Mouse (Mus musculus) CH12.LX (cell line): ENCODE results near the gene Celf5. TPM values are rescaled to one million over a fixed set of nuclear protein-coding genes. Genes with fewer than 3 reads are reported as not detected.

ENCODE experiments used
- DNase-seq: peaks from one replicate; pipeline ENCODE4 v3.0.0-alpha.2; 2013; ENCODE audit errors: extremely low read depth
- H3K27ac ChIP-seq: 2 replicates; pipeline ENCODE4 v1.5.1; 2012; ENCODE audit warnings: low read depth, mild to moderate bottlenecking, control low read depth, moderate library complexity; ENCODE audit not compliant: insufficient read depth
- H3K27me3 ChIP-seq: replicated peaks from 2 replicates; pipeline ENCODE3; 2012; ENCODE audit warnings: inconsistent platforms
- H3K36me3 ChIP-seq, 2 experiments: replicated peaks in 1 of 2; 2 replicates each; pipeline versions ENCODE3 to v1.6.1; 2012; ENCODE audit warnings: inconsistent platforms in 1 of 2, low read length in 1 of 2, mild to moderate bottlenecking in 1 of 2, mixed read lengths in 1 of 2, moderate library complexity in 1 of 2; ENCODE audit not compliant: control insufficient read depth in 1 of 2, insufficient read depth in 1 of 2
- H3K4me1 ChIP-seq, 2 experiments: 2 replicates each; pipeline ENCODE4 v1.6.1; 2012; ENCODE audit warnings: inconsistent platforms in 1 of 2, moderate library complexity in 1 of 2; ENCODE audit not compliant: insufficient read depth in 2 of 2, control insufficient read depth in 1 of 2
- H3K4me2 ChIP-seq: 2 replicates; pipeline ENCODE4 v1.6.1; 2012; ENCODE audit warnings: low read depth, mild to moderate bottlenecking, control low read depth; ENCODE audit not compliant: poor library complexity, insufficient read depth, severe bottlenecking
- H3K4me3 ChIP-seq, 3 experiments: fragments of 150-350 bp in 1 of 3; sonication (generic) in 1 of 3; replicated peaks in 1 of 3; 2 replicates each; pipeline versions ENCODE3 to v1.5.1; 2011 to 2012; ENCODE audit warnings: low read depth in 2 of 3, low read length in 2 of 3, mild to moderate bottlenecking in 2 of 3, moderate library complexity in 2 of 3, control low read depth in 1 of 3, improper control_type of control experiment in 1 of 3, inconsistent platforms in 1 of 3, mixed read lengths in 1 of 3; ENCODE audit not compliant: poor library complexity in 1 of 3
- H3K79me2 ChIP-seq: replicated peaks from 2 replicates; pipeline ENCODE4 v1.6.1; 2012; ENCODE audit warnings: mild to moderate bottlenecking, moderate library complexity; ENCODE audit not compliant: control insufficient read depth, poor library complexity, insufficient read depth, severe bottlenecking; ENCODE audit errors: extremely low read depth
- H3K9ac ChIP-seq: 2 replicates; pipeline ENCODE4 v1.6.1; 2012; ENCODE audit warnings: low read depth, mild to moderate bottlenecking, control low read depth, moderate library complexity; ENCODE audit not compliant: insufficient read depth
- H3K9me3 ChIP-seq: replicated peaks from 2 replicates; pipeline ENCODE3; 2012; ENCODE audit warnings: low read length, inconsistent platforms, mixed read lengths
- BHLHE40 ChIP-seq: IDR thresholded peaks from 2 replicates; pipeline ENCODE4 v1.6.1; 2011; ENCODE audit warnings: mild to moderate bottlenecking, low read depth, low read length, improper control_type of control experiment
- CHD1 ChIP-seq: IDR thresholded peaks from 2 replicates; pipeline ENCODE4 v1.6.1; 2012; ENCODE audit warnings: low read depth, low read length, improper control_type of control experiment, inconsistent platforms
- CHD2 ChIP-seq: IDR thresholded peaks from 2 replicates; pipeline ENCODE4 v1.6.1; 2011; ENCODE audit warnings: low read length, improper control_type of control experiment
- CTCF ChIP-seq, 2 experiments: IDR thresholded peaks in 1 of 2; conservative IDR thresholded peaks in 1 of 2; 2 replicates each; pipeline ENCODE4 v1.5.1; 2011 to 2012; ENCODE audit warnings: low read depth in 2 of 2, low read length in 2 of 2, improper control_type of control experiment in 1 of 2, inconsistent platforms in 1 of 2, mild to moderate bottlenecking in 1 of 2, moderate library complexity in 1 of 2
- ELF1 ChIP-seq: IDR thresholded peaks from 2 replicates; pipeline ENCODE4 v1.6.1; 2014; ENCODE audit warnings: low read depth, mild to moderate bottlenecking, inconsistent platforms, low read length, improper control_type of control experiment
- ETS1 ChIP-seq: conservative IDR thresholded peaks from 2 replicates; pipeline ENCODE4 v1.6.1; 2012; ENCODE audit warnings: low read depth, mild to moderate bottlenecking, inconsistent platforms, low read length, improper control_type of control experiment, moderate library complexity
- HCFC1 ChIP-seq: IDR thresholded peaks from 2 replicates; pipeline ENCODE4 v1.6.1; 2012; ENCODE audit warnings: low read depth, mild to moderate bottlenecking, inconsistent platforms, low read length, improper control_type of control experiment
- IRF4 ChIP-seq: IDR thresholded peaks from 2 replicates; pipeline ENCODE4 v1.6.1; 2014; ENCODE audit warnings: low read depth, mild to moderate bottlenecking, inconsistent platforms, low read length, improper control_type of control experiment
- JUN ChIP-seq: IDR thresholded peaks from 2 replicates; pipeline ENCODE4 v1.6.1; 2011; ENCODE audit warnings: low read depth, mild to moderate bottlenecking, low read length, improper control_type of control experiment, moderate library complexity; ENCODE audit not compliant: insufficient read depth
- MXI1 ChIP-seq: IDR thresholded peaks from 2 replicates; pipeline ENCODE4 v1.6.1; 2011; ENCODE audit warnings: mild to moderate bottlenecking, low read depth, low read length, improper control_type of control experiment
- MYC ChIP-seq: IDR thresholded peaks from 2 replicates; pipeline ENCODE4 v1.6.1; 2011; ENCODE audit warnings: low read depth, mild to moderate bottlenecking, improper control_type of control experiment, low read length
- POLR2AphosphoS2 ChIP-seq: IDR thresholded peaks from 2 replicates; pipeline ENCODE4 v1.6.1; 2011; ENCODE audit warnings: low read depth, low read length, improper control_type of control experiment
- RCOR1 ChIP-seq: conservative IDR thresholded peaks from 2 replicates; pipeline ENCODE4 v1.6.1; 2012; ENCODE audit warnings: low read depth, mild to moderate bottlenecking, inconsistent platforms, low read length, improper control_type of control experiment
- TCF12 ChIP-seq: IDR thresholded peaks from 2 replicates; pipeline ENCODE4 v1.6.1; 2014; ENCODE audit warnings: low read depth, mild to moderate bottlenecking, inconsistent platforms, low read length, improper control_type of control experiment
- USF2 ChIP-seq: conservative IDR thresholded peaks from 2 replicates; pipeline ENCODE4 v1.6.1; 2011; ENCODE audit warnings: low read depth, low read length, improper control_type of control experiment
- ZC3H11A ChIP-seq: IDR thresholded peaks from 2 replicates; pipeline ENCODE4 v1.6.1; 2012; ENCODE audit warnings: low read depth, mild to moderate bottlenecking, inconsistent platforms, low read length, improper control_type of control experiment
- dilution Hi-C: fragments of 300-500 bp; cut with MboI; formaldehyde crosslinking; loops from 2 replicates; pipeline ENCODE4 v1.14.3; 2020; ENCODE audit warnings: low sequenced_read_pairs; ENCODE audit not compliant: extremely low pct_unique_long_range_greater_than_20kb, extremely low pct_ligation_motif_present
- in situ Hi-C: fragments of 300-500 bp; cut with MboI; formaldehyde crosslinking; loops from 3 replicates; pipeline ENCODE4 v1.14.3; 2019; ENCODE audit warnings: low sequenced_read_pairs, low pct_ligation_motif_present, low pct_unique_long_range_greater_than_20kb, mixed read lengths
- polyA plus RNA-seq: library from polyadenylated mRNA; unstranded; fragments of >175 nt; gene quantifications from 2 replicates; pipeline ENCODE4 v1.2.1, GENCODE M21; 2012; ENCODE audit warnings: low read depth; ENCODE audit not compliant: insufficient read length
- total RNA-seq, 2 experiments: library from RNA; depleted of rRNA; stranded (reverse); fragments of 300-350 nt in 1 of 2; fragments of >200 nt in 1 of 2; gene quantifications; 2 replicates each; pipeline ENCODE4 v1.2.3; 2012 to 2014

Gene Celf5
- total and polyA plus RNA-seq, 3 experiments: 0.07 to 0.08 TPM; not detected in 1

- in situ Hi-C loops (no loop called here), dilution Hi-C loops (no loop called here)
- peaks cover 13% of the 10 kb centered on the region for H3K27me3 ChIP-seq
- DNase-seq: no peak
- no peaks in the 10 kb centered on the region for H3K79me2 ChIP-seq
- no peak overlapping the region for H3K27ac ChIP-seq
- H3K4me3 ChIP-seq: no peak overlapping the region
- TF ChIP-seq MYC (no peak), MXI1 (no peak), ETS1 (no peak), CHD2 (no peak), HCFC1 (no peak), JUN (no peak), CTCF (conservative IDR thresholded peaks at IDR 0.05 in 1 of 2, IDR thresholded peaks at IDR 0.05 in 1 of 2; ENCODE audit: low read depth in 2 of 2, low read length in 2 of 2) (no peak), CHD1 (no peak), TCF12 (no peak), ELF1 (no peak), POLR2AphosphoS2 (no peak), ZC3H11A (no peak), BHLHE40 (no peak)
- peaks cover 3 to 4% of the 10 kb centered on the region in 2 experiments; a peak in 3 of 4 replicates for H3K4me1 ChIP-seq
- no peak overlapping the region for H3K4me2 ChIP-seq
- peaks cover 49 to 63% of the 10 kb centered on the region in 2 experiments for H3K36me3 ChIP-seq
- H3K9ac ChIP-seq: no peak overlapping the region
- no peaks in the 10 kb centered on the region for H3K9me3 ChIP-seq
Measured at GRCm38 (mm10) chr10:81486496-81486895, 4.0 kb upstream of the Celf5 start.

GRCm38 (mm10) chr10:81485479-81486018 lies 3.0 kb upstream of the Celf5 start:
- H3K4me2 ChIP-seq: no peak overlapping the region
- in situ Hi-C loops: no loop called here
- H3K27me3 ChIP-seq: peaks cover 21% of the 10 kb centered on the region
- H3K4me1 ChIP-seq: peaks cover 3 to 4% of the 10 kb centered on the region in 2 experiments; a peak in 3 of 4 replicates
- H3K36me3 ChIP-seq: peaks cover 40 to 53% of the 10 kb centered on the region in 2 experiments
- TF ChIP-seq IRF4: no peak
- TF ChIP-seq RCOR1: no peak
- no peak for TF ChIP-seq USF2
- TF ChIP-seq CTCF (conservative IDR thresholded peaks at IDR 0.05 in 1 of 2, IDR thresholded peaks at IDR 0.05 in 1 of 2; ENCODE audit: low read depth in 2 of 2, low read length in 2 of 2): no peak
- 0 out of 2 replicates have a peak, but pooled peaks have one; percentile 19 for TF ChIP-seq POLR2AphosphoS2
- H3K9ac ChIP-seq: no peak overlapping the region
- dilution Hi-C loops: no loop called here
- H3K27ac ChIP-seq: no peak overlapping the region
- no peaks in the 10 kb centered on the region for H3K79me2 ChIP-seq
- H3K4me3 ChIP-seq: no peak overlapping the region
- no peaks in the 10 kb centered on the region for H3K9me3 ChIP-seq
- no peak for DNase-seq
